Mouse (Mus musculus): ENCODE data around the gene Nrbf2.

The Nrbf2 gene

DNA sequence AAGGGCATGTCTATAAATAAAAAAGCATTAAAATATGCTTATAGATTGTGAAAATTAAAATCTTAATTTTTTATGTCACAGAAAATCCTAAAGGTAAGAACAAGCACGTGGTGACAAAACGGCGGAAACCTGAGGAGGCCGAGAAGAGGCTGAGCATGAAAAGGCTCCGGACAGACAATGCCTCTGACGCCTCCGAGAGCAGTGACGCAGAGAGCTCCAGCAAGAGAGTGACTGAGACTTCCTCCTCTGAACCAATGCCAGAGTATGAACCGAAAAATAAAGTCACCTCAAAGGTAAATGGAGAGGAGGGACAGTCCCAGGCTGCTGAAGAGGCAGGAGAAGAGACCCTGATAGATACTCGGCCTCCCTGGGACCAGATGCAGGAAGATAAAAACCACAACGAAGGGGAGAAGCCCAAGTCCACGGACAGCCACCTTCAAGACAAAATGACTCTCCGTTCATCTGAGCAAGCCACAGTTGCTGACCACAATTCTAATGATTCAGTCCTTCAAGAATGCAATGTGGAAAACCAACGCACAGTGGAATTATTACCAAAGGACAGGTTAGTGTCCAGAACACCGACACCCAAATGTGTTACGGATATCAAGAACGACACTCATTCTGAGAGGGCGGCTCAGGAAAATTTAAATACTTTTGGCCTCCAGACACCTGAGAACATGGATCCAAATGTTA is 66.1 kb downstream of the Nrbf2 start:
- DNase-seq (ENCODE audit: low read depth, low spot score) = no peak

GRCm38 (mm10) chr10:67216872-67217271 is 68.2 kb downstream of the Nrbf2 start:
- DNase-seq (ENCODE audit: low read depth, low spot score) = no peak

Measured in telencephalon, adult 2 months (tissue).